Mouse (Mus musculus) megakaryocyte, embryonic 14.5 days (primary cell): ENCODE data around the gene Olfr911-ps1.

ENCODE experiments used
- FLI1 ChIP-seq: IDR thresholded peaks from 2 replicates; pipeline ENCODE4 v1.6.1; 2012; ENCODE audit warnings: low read length, inconsistent platforms, mixed read lengths
- GATA1 ChIP-seq: IDR thresholded peaks from 3 replicates; pipeline ENCODE4 v1.6.1; 2012; ENCODE audit warnings: mixed read lengths, low read length, inconsistent platforms, borderline replicate concordance

GRCm38 (mm10) chr9:38486785-38487184, 34.6 kb upstream of the Olfr911-ps1 start, which contains the start of gene Olfr906:
- TF ChIP-seq FLI1, result no peak
- TF ChIP-seq GATA1, result no peak
